Mouse (Mus musculus) myocyte (in vitro differentiated cells): ENCODE results near the gene Mylk. TPM values are rescaled to one million over a fixed set of nuclear protein-coding genes. Genes with fewer than 3 reads are reported as not detected.
A peak's percentile ranks its signal among the peaks of the same experiment; 100 is the strongest.

Experiments
- H3K27me3 ChIP-seq: one replicate; pipeline ENCODE4 v1.6.1; 2011; ENCODE audit not compliant: control insufficient read depth, insufficient read depth, insufficient read length
- H3K36me3 ChIP-seq: one replicate; pipeline ENCODE4 v1.6.1; 2011; ENCODE audit not compliant: control insufficient read depth, insufficient read depth
- H3K4me2 ChIP-seq: one replicate; pipeline ENCODE4 v1.6.1; 2011; ENCODE audit warnings: low read depth, control low read depth
- H3K4me3 ChIP-seq: one replicate; pipeline ENCODE4 v1.5.1; 2011; ENCODE audit warnings: mild to moderate bottlenecking, control low read depth, moderate library complexity
- H3K79me2 ChIP-seq: one replicate; pipeline ENCODE4 v1.6.1; 2011; ENCODE audit not compliant: control insufficient read depth, insufficient read depth
- H3ac ChIP-seq: one replicate; pipeline ENCODE4 v1.6.1; 2011; ENCODE audit not compliant: control insufficient read depth, insufficient read length
- CEBPB ChIP-seq: IDR thresholded peaks from 2 replicates; pipeline ENCODE4 v1.6.1; 2011; ENCODE audit warnings: mild to moderate bottlenecking, moderate library complexity; ENCODE audit not compliant: poor library complexity, insufficient read depth, severe bottlenecking
- E2F4 ChIP-seq: IDR thresholded peaks from one replicate; pipeline ENCODE4 v1.6.1; 2011; ENCODE audit warnings: mild to moderate bottlenecking, control low read depth, moderate library complexity; ENCODE audit not compliant: insufficient read depth
- MAX ChIP-seq: IDR thresholded peaks from one replicate; pipeline ENCODE4 v1.6.1; 2011; ENCODE audit warnings: low read depth, mild to moderate bottlenecking, control low read depth
- MYOD1 ChIP-seq, 3 experiments: IDR thresholded peaks; one replicate each; pipeline ENCODE4 v1.6.1; 2011; ENCODE audit warnings: control low read depth in 2 of 3, low read depth in 2 of 3, mild to moderate bottlenecking in 2 of 3, moderate library complexity in 1 of 3; ENCODE audit not compliant: insufficient read length in 2 of 3, control insufficient read depth in 1 of 3
- MYOG ChIP-seq, 3 experiments: IDR thresholded peaks; one replicate each; pipeline ENCODE4 v1.6.1; 2011; ENCODE audit warnings: control low read depth in 2 of 3, low read depth in 2 of 3, mild to moderate bottlenecking in 2 of 3; ENCODE audit not compliant: insufficient read length in 2 of 3, control insufficient read depth in 1 of 3, insufficient read depth in 1 of 3
- POLR2A ChIP-seq: IDR thresholded peaks from one replicate; pipeline ENCODE4 v1.6.1; 2011; ENCODE audit warnings: low read depth, mild to moderate bottlenecking, control low read depth, moderate library complexity; ENCODE audit not compliant: insufficient read length
- POLR2AphosphoS2 ChIP-seq: IDR thresholded peaks from one replicate; pipeline ENCODE4 v1.6.1; 2011; ENCODE audit warnings: low read depth, control low read depth; ENCODE audit not compliant: insufficient read length
- REST ChIP-seq: IDR thresholded peaks from one replicate; pipeline ENCODE4 v1.6.1; 2011; ENCODE audit warnings: mild to moderate bottlenecking, control low read depth, moderate library complexity; ENCODE audit not compliant: insufficient read depth, insufficient read length
- SRF ChIP-seq: IDR thresholded peaks from one replicate; pipeline ENCODE4 v1.6.1; 2011; ENCODE audit warnings: low read depth; ENCODE audit not compliant: control insufficient read depth, insufficient read length
- TCF12 ChIP-seq: IDR thresholded peaks from one replicate; pipeline ENCODE4 v1.6.1; 2011; ENCODE audit warnings: mild to moderate bottlenecking, control low read depth; ENCODE audit not compliant: poor library complexity, insufficient read depth, severe bottlenecking
- TCF3 ChIP-seq: IDR thresholded peaks from one replicate; pipeline ENCODE4 v1.6.1; 2011; ENCODE audit warnings: low read depth, control low read depth; ENCODE audit not compliant: insufficient read length
- USF1 ChIP-seq: IDR thresholded peaks from one replicate; pipeline ENCODE4 v1.6.1; 2011; ENCODE audit warnings: low read depth, mild to moderate bottlenecking, control low read depth, moderate library complexity
- polyA plus RNA-seq: library from polyadenylated mRNA; unstranded; fragments of >200 nt; fragmentation: generic; extraction: Trizol; gene quantifications from one replicate; pipeline ENCODE4 v1.2.1, GENCODE M21; 2012; ENCODE audit warnings: missing spikeins

Mylk gene
- polyA plus RNA-seq, 1 experiment: 2.1 TPM

GRCm38 (mm10) chr16:34784675-34785074, 39.7 kb downstream of the Mylk start:
- H3K79me2 ChIP-seq: no peaks in the 10 kb centered on the region
- TF ChIP-seq MYOG (IDR thresholded peaks at IDR 0.05; ENCODE audit: control insufficient read depth in 1 of 3, insufficient read depth in 1 of 3, insufficient read length in 2 of 3, low read depth in 2 of 3) (peak in 1 of 3 experiments; percentile 29), CEBPB (no peak), TCF3 (no peak), MYOD1 (IDR thresholded peaks at IDR 0.05; ENCODE audit: control insufficient read depth in 1 of 3, insufficient read length in 2 of 3, low read depth in 2 of 3) (peak in 1 of 3 experiments; percentile 14), POLR2A (peak; percentile 34)
- H3K4me3 ChIP-seq: no peak overlapping the region
- no peaks in the 10 kb centered on the region for H3K27me3 ChIP-seq
- no peaks in the 10 kb centered on the region for H3K36me3 ChIP-seq
- H3K4me2 ChIP-seq: peak overlapping the region; percentile 72
- no peak overlapping the region for H3ac ChIP-seq

- no peaks in the 10 kb centered on the region for H3K79me2 ChIP-seq
- peak overlapping the region; percentile 46 for H3K4me2 ChIP-seq
- TF ChIP-seq POLR2A (no peak), MYOD1 (IDR thresholded peaks at IDR 0.05; ENCODE audit: control insufficient read depth in 1 of 3, insufficient read length in 2 of 3, low read depth in 2 of 3) (peak; percentile 83 to 89 (median 84)), TCF3 (no peak), MAX (no peak), MYOG (IDR thresholded peaks at IDR 0.05; ENCODE audit: control insufficient read depth in 1 of 3, insufficient read depth in 1 of 3, insufficient read length in 2 of 3, low read depth in 2 of 3) (peak in 2 of 3 experiments; percentile 44 to 68), USF1 (no peak), CEBPB (0 out of 2 replicates have a peak, but pooled peaks have one; percentile 21), REST (no peak), POLR2AphosphoS2 (no peak), SRF (no peak), E2F4 (no peak), TCF12 (peak; percentile 72)
Measured at GRCm38 (mm10) chr16:34792555-34792954, 47.5 kb downstream of the Mylk start.

GRCm38 (mm10) chr16:34793000-34793399, 48.0 kb downstream of the Mylk start:
- no peak overlapping the region for H3K4me3 ChIP-seq
- H3K4me2 ChIP-seq: peak overlapping the region; percentile 46
- H3K27me3 ChIP-seq: no peaks in the 10 kb centered on the region
- H3ac ChIP-seq: no peak overlapping the region
- no peaks in the 10 kb centered on the region for H3K79me2 ChIP-seq
- no peaks in the 10 kb centered on the region for H3K36me3 ChIP-seq
- TF ChIP-seq REST: no peak
- TF ChIP-seq MYOD1 (IDR thresholded peaks at IDR 0.05; ENCODE audit: control insufficient read depth in 1 of 3, insufficient read length in 2 of 3, low read depth in 2 of 3): no peak
- no peak for TF ChIP-seq SRF
- TF ChIP-seq CEBPB: no peak
- no peak for TF ChIP-seq TCF12
- no peak for TF ChIP-seq USF1
- no peak for TF ChIP-seq TCF3
- TF ChIP-seq MAX: no peak

More at GRCm38 (mm10) chr16:34792555-34792954, 47.5 kb downstream of the Mylk start:
- H3K4me3 ChIP-seq: no peak overlapping the region
- H3ac ChIP-seq: no peak overlapping the region
- H3K36me3 ChIP-seq: no peaks in the 10 kb centered on the region
- no peaks in the 10 kb centered on the region for H3K27me3 ChIP-seq

DNA sequence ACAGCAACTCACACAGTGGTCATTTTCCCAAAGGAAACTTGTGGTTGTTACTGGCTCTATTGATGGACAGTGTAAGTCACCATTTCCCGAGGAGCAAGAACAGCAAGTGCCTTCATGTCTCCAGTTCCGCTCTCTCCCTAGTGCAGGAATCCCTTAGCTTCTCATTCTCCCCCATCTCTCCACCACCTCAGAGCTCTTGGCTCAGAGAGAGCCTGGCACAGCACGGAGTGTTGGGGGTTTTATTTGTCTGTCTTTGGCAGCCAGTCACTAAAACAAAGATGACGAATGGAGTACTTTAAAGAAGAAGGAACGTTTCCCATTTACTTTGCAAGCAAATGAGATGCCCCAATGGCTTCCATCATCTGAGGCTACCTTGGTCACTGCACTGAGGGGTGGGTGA, 56.2 kb downstream of the Mylk start:
- Histone ChIP-seq H3ac (no peak overlapping the region), H3K27me3 (no peaks in the 10 kb centered on the region), H3K79me2 (no peaks in the 10 kb centered on the region), H3K36me3 (no peaks in the 10 kb centered on the region), H3K4me3 (no peak overlapping the region), H3K4me2 (no peak overlapping the region)
- no peak for TF ChIP-seq REST
- no peak for TF ChIP-seq E2F4

- no peak overlapping the region for H3K4me3 ChIP-seq
- no peak overlapping the region for H3ac ChIP-seq
- no peaks in the 10 kb centered on the region for H3K79me2 ChIP-seq
- no peaks in the 10 kb centered on the region for H3K36me3 ChIP-seq
- TF ChIP-seq TCF3: no peak
- TF ChIP-seq E2F4: no peak
- no peak for TF ChIP-seq SRF
- TF ChIP-seq MYOG (IDR thresholded peaks at IDR 0.05; ENCODE audit: control insufficient read depth in 1 of 3, insufficient read depth in 1 of 3, insufficient read length in 2 of 3, low read depth in 2 of 3): no peak
- no peak for TF ChIP-seq USF1
- TF ChIP-seq MYOD1 (IDR thresholded peaks at IDR 0.05; ENCODE audit: control insufficient read depth in 1 of 3, insufficient read length in 2 of 3, low read depth in 2 of 3): no peak
- TF ChIP-seq REST: no peak
- no peak for TF ChIP-seq POLR2AphosphoS2
- TF ChIP-seq POLR2A: no peak
- no peak for TF ChIP-seq MAX
- TF ChIP-seq TCF12: no peak
- TF ChIP-seq CEBPB: no peak
- no peak overlapping the region for H3K4me2 ChIP-seq
- H3K27me3 ChIP-seq: no peaks in the 10 kb centered on the region
Measured at GRCm38 (mm10) chr16:34804286-34805010, 59.4 kb downstream of the Mylk start.
